Mouse (Mus musculus): ENCODE measurements around the gene Ifitm5. TPM values are rescaled to one million over a fixed set of nuclear protein-coding genes. Genes with fewer than 3 reads are reported as not detected.

Gene Ifitm5
- not detected in 4 replicates for total RNA-seq (2023)

DNA sequence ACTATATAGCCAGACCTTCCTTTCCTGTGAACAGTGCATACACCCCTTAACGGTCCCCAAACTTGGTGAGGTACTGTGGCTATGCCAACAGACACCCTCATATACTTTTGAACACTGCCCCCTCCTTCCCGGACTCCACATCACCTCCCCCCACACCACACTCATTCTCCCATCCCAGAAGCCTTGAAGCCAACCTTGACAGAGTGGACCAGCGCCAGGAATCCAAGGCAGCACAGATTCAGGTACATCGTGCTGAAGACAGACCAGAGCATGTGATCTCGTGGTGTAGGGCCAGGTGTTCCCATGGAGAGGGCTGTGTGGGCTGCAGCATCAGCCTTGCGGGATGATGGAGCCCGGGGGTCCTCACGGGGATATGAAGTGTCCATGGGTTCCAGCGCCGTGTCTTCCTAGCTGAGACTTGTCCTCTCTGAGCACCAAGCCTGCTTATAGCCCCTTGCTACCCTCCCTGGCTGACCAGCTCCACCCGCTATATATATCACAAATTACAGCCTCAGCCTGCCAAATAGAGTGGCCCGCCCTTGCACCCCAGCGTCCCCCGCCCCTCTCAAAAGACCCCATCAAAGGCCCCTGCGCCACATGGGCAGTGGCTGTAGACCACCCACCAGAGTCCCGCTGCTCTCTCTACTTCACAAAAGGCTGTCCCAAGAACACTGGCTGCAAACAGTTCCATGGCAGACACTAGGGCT is at the start of gene Ifitm5:
Ifitm5 (minus strand) TSS at position 468 of the 707 bp plus-strand sequence.

DNA sequence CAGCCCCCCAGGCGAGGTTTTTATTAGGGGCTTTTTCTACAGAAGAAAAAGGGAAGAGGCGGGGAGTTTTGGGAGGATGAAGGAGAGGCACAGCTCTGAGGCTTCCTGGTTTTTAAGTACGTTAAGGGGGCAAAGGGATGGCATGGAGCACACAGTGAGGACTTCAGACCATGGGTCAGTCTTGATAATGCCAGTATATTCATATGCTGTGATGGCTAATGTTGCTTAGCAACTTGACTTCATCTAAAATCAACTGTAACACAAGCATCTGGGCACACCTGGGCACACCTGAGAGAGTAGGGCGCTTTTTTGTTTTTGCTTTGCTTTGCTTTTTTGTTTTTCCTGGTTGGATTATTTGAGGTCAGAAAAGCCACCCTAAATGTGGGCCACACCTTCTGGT is 16.8 kb upstream of the Ifitm5 start, which contains the start of gene Ifitm1:
Ifitm1 (plus strand) TSS at position 301 of the 400 bp plus-strand sequence.

GRCm38 (mm10) chr7:140955758-140956555 is 5.9 kb upstream of the Ifitm5 start, which contains the start of the genes Gm45717 and Ifitm2:
TSS of gene Gm45717 (minus strand) at chr7:140955937.
TSS of gene Ifitm2 (minus strand) at chr7:140955987.

DNA sequence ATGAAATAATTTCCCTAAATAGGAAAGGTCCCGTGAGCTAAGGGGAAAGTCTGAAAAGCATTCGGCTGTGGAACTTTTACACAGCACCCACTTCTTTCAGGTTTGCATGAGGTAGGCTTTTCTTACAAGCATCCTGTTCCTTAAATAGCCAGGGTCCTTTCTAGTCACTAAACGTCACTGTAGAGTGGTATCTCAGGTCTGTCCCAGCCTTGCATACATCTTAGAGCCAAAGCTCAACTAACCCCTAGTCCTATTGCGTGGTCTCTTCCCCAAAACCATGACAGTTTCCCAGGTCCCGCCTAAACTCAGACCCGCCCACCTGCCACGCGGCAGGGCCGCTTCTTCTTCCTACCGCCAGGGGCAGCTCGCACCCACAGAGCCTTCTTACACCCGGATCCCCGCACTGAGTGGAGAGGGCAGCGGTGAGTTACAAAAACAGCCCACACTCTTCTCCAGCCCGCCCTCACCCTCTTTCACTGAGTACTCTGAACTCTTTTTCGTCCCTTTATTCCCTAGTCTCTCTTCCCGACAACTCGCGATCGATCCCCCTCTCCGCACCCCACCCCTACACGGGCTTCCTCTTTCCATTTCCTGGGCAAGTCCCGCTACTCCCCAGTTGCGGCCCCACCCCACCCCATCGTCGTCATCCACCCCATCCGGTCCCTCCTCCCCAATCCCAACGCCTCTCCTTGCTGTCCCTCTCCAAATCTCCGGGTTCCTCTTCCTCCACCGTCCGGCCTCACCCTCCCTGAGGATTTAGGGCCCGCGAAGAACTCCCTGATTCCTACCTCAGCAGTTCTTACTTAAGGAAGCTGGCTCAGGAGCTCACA is 8.7 kb downstream of the Ifitm5 start, which contains the start of gene Pgghg:
Pgghg (plus strand) TSS at position 170 of the 830 bp plus-strand sequence.

GRCm38 (mm10) chr7:140920418-140921029 is 29.6 kb downstream of the Ifitm5 start, which contains the start of gene Nlrp6:
TSS of gene Nlrp6 (plus strand) at chr7:140920902.

DNA sequence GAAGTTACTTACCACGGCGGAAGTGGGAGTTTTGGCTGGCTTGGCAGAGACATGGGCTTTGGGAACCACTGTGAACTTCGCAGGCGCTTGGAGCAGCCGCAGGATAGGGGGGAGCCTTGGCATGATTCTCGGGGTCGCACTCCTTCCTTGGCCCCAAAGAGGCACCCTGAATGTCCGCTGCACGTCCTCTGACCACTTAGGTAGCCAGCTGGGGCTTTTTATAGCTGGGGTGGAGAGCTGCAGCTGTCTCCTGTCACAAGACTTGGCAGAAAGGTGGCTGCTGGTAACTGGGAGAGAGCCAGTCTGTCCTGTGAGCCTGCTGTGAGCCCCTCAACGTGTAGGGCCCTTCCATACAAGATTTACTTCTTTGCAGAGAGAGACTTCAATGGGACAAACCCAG is 49.9 kb downstream of the Ifitm5 start, which contains the start of gene Cox8b:
Cox8b (minus strand) TSS at position 227 of the 400 bp plus-strand sequence.

Other genes with a start within 250 kb of the Ifitm5 start
- not detected in 4 replicates for gene Cyp2e1, start 186.6 kb downstream of the Ifitm5 start, total RNA-seq (2023)
- gene Syce1, start 162.4 kb downstream of the Ifitm5 start, total RNA-seq (2023): not detected in 4 replicates
- gene Zfp941, start 128.1 kb downstream of the Ifitm5 start, total RNA-seq (2023): not detected in 4 replicates
- not detected in 4 replicates for gene Urah, start 115.3 kb downstream of the Ifitm5 start, total RNA-seq (2023)
- not detected in 4 replicates for gene Scgb1c1, start 104.7 kb downstream of the Ifitm5 start, total RNA-seq (2023)
- not detected in 4 replicates for gene Odf3, start 102.5 kb downstream of the Ifitm5 start, total RNA-seq (2023)
- gene Gm45785, start 94.0 kb downstream of the Ifitm5 start, total RNA-seq (2023): not detected in 4 replicates
- gene Ric8a, start 93.3 kb downstream of the Ifitm5 start, total RNA-seq (2023): 93.4 to 117 TPM (median 99.1 TPM) in 4 replicates
- gene Bet1l, start 92.7 kb downstream of the Ifitm5 start, total RNA-seq (2023): 18.9 to 23.9 TPM (median 22.0 TPM) in 4 replicates
- 76.1 to 84.1 TPM (median 77.2 TPM) in 4 replicates for gene Psmd13, start 68.3 kb downstream of the Ifitm5 start, total RNA-seq (2023)
- gene Sirt3, start 68.0 kb downstream of the Ifitm5 start, total RNA-seq (2023): 7.3 to 10.8 TPM (median 8.6 TPM) in 4 replicates
- gene Cox8b, start 49.8 kb downstream of the Ifitm5 start, total RNA-seq (2023): not detected in 4 replicates
- not detected in 4 replicates for gene Nlrp6, start 29.4 kb downstream of the Ifitm5 start, total RNA-seq (2023)
- 15.9 to 23.8 TPM (median 18.4 TPM) in 4 replicates for gene Pgghg, start 8.9 kb downstream of the Ifitm5 start, total RNA-seq (2023)
- gene Gm45717, start 5.6 kb upstream of the Ifitm5 start, total RNA-seq (2023): not detected in 4 replicates
- 10.4 to 16.2 TPM (median 12.9 TPM) in 4 replicates for gene Ifitm2, start 5.7 kb upstream of the Ifitm5 start, total RNA-seq (2023)
- 1.2 TPM in 1 of 4 replicates, not detected in the others for gene Ifitm1, start 16.9 kb upstream of the Ifitm5 start, total RNA-seq (2023)
- gene Ifitm3, start 60.5 kb upstream of the Ifitm5 start, total RNA-seq (2023): 3.2 to 7.5 TPM (median 4.5 TPM) in 4 replicates
- 1.6 to 1.9 TPM in 2 of 4 replicates, not detected in the others for gene Ifitm6, start 67.6 kb upstream of the Ifitm5 start, total RNA-seq (2023)
- not detected in 4 replicates for gene Gm17387, start 78.8 kb upstream of the Ifitm5 start, total RNA-seq (2023)
- gene B4galnt4, start 110.8 kb upstream of the Ifitm5 start, total RNA-seq (2023): not detected in 4 replicates
- gene Pkp3, start 127.9 kb upstream of the Ifitm5 start, total RNA-seq (2023): 21.8 to 29.7 TPM (median 25.9 TPM) in 4 replicates
- 32.1 to 49.7 TPM (median 39.6 TPM) in 4 replicates for gene Sigirr, start 150.3 kb upstream of the Ifitm5 start, total RNA-seq (2023)
- gene Ano9, start 167.5 kb upstream of the Ifitm5 start, total RNA-seq (2023): not detected in 4 replicates
- 8.0 to 9.8 TPM (median 9.4 TPM) in 4 replicates for gene Ptdss2, start 172.1 kb upstream of the Ifitm5 start, total RNA-seq (2023)
- gene Rnh1, start 222.6 kb upstream of the Ifitm5 start, total RNA-seq (2023): 61.9 to 82.6 TPM (median 69.3 TPM) in 4 replicates
- 23.0 to 30.6 TPM (median 27.5 TPM) in 4 replicates for gene Hras, start 243.7 kb upstream of the Ifitm5 start, total RNA-seq (2023)
- gene Lrrc56, start 243.9 kb upstream of the Ifitm5 start, total RNA-seq (2023): 6.4 to 9.6 TPM (median 7.2 TPM) in 4 replicates

Measured in B cell, adult 62 days (primary cell).